Mouse (Mus musculus): ENCODE measurements at regions not wholly inside any gene's neighbourhood (a gene's known extent, or its start where the extent isn't known, plus 50 kb on each side); places are given as distances from the start of the nearest gene placed in this dataset.

DNA sequence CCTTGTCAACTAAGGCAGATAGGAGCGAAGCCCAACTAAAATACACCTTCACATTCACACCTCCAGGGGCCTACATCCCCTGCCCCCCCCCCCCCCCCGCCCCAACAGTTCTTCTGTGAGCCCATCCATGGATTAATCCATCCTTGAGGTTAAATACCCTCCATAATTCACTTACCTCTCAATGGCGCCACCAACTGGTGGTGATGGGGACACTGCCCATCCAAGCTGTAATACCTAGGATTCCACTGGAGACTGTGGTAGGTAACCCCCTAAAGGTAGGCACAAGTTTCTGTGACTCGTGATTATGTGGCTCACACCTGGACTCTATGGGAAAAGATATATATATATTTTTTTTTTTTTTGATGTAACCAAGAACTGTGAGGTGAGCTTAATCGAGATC, 216.4 kb upstream of the Sdk2 start:
- no peak for TF ChIP-seq POLR2A (IDR thresholded peaks at IDR 0.05; ENCODE audit: borderline replicate concordance, extremely low read depth, low read depth, low read length)
- TF ChIP-seq CTCF (IDR thresholded peaks at IDR 0.05; ENCODE audit: insufficient read depth, low read length) = peak; percentile 50

All from lung, adult 2 months (tissue).